Mouse (Mus musculus): Measurements from ENCODE around the gene Wdr59.

DNA sequence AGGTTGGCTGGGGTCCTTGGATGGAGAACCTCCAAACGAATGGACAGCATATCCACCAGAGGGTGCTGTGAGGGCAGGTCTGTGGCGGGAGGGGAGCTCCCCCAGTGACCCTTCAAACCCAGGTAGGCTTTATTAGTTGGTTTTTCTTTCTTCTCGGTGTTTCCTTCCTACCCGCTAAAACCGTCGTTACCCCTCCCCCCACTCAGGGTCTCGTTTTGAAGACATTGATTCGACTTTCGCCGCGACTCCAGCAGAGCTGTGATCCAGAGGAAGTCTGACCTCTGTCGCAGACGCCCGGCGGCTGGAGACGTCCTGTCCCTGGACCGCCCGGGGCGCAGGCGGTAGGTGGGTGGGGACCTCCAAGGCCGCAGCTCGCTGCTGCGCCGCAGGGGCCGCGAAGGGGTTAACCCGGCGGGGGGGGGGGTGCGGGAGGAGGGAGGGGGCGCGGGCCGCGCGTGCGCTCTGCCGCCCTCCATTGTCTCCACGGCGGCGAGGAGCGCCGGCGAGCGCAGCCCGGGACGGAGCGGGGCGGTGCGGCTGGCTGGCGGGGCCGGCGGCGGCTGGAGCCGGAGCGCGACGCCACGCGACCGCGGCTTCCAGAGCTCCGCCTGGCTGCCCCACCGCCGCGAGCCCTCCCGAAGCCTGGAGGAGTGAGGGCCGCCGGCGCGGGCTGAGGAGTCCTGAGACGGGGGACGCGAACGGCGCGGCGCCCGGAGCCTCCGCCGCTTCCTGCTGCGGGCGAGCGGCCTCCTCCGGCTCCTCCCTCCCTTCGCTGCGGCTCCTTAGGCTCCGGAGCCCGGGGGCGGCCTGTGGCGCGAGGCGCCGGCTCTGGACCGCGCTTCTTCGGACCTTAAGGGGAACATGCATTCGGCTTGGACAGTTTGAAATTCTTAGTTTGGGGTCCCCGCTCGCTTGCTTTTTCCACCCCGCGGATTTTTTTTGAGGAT is 14.4 kb upstream of the Wdr59 start, which contains the start of gene Znrf1:
- TF ChIP-seq CTCF (IDR thresholded peaks at IDR 0.05) (peak; percentile 69), POLR2A (IDR thresholded peaks at IDR 0.05; ENCODE audit: insufficient read depth, low read depth, low read length) (peak; percentile 35; the same call in 1 of the 2 replicates)
